Mouse (Mus musculus): ENCODE measurements around the gene Nqo1. TPM values are rescaled to one million over a fixed set of nuclear protein-coding genes. Genes with fewer than 3 reads are reported as not detected.

The Nqo1 gene
- polyA plus RNA-seq (2016; fragmentation: Nextera tagmentation; extraction: Ambion mirVana), result 12.6 and 20.4 TPM in 2 replicates

DNA sequence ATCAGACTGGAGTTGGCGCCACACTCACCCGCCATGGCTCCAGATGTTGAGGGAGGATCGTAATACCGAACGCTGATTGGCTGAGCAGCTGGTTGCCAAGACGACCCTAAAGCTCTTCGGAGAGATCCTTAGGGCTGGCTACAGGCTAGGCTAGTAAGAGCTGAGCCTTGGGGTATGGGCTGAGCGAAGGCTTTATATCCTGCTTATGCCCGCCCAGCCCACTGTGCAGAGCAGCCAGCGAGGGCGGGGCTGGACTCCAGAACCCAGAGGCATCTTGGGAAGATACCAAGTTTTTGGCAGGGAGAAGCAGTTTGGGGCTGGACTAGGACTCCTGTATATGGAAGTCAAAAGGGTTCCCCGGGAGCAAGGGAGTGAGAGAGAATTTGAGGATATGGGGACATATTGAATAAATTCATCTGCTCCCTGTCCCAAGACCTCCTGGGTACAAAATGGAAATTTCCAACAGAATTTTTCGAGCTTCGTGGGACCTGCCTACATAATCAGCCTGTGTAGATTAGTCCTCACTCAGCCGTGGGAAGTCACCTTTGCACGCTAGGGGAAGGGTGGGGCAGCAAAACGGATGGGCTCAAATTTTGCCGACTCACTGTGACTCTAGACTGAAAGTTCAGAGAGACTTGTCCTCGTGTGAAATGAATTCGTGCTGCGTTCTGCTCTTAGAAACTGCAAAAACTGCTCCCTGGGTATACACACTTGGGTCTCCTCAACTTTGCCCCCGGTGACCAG, at the start of gene Nqo1:
Gene Nqo1 (minus strand): TSS at position 169 of the 744 bp plus-strand sequence.
- Histone ChIP-seq H3K4me3 (peak within 1 kb of the TSS; percentile 49), H3K9me3 (replicated peaks) (no peaks in the 10 kb centered on the region), H3K36me3 (peaks cover 13% of the 10 kb centered on the region), H3K4me1 (peaks cover 40% of the 10 kb centered on the region), H3K27ac (peak within 1 kb of the TSS; percentile 88), H3K27me3 (ENCODE audit: low read depth, poor library complexity, severe bottlenecking) (no peaks in the 10 kb centered on the region)
- 17% methylated on average over 22 of the region's 22 CpGs for WGBS
- DNase-seq (ENCODE audit: low spot score), result peak; percentile 87

DNA sequence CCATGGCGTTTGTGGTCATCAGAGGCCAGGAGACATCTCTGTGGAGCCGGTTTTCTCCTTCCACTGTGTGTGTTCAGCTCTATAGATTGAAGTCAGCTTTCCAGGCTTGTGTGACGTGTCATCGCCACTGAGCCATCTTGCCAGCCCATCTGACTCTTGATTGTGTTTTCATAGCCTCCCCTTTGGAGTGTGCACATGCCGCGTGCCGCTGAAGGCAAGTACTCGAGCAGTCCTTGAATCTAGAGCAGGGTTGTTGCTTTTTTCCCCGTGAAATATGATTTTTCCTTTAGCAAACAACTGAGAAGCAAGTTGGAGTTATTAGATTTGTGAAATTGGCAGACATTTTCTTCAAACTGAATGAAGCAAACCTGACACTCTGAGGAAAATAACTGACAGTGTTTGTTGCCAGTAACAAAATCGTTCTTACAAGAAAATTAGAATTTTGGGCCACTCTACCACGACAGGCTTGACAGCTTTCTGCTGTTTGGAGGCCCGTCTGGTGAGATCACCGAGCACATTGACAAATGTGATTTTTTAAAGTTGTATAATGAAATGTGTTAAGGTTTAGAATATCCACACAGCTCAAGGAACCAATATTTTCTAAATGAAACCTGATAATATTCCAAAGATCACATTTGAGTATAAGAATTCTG, 48.5 kb upstream of the Nqo1 start:
- Histone ChIP-seq H3K4me1 (peaks cover 15% of the 10 kb centered on the region), H3K4me3 (no peak overlapping the region), H3K9me3 (replicated peaks) (no peaks in the 10 kb centered on the region), H3K36me3 (peaks cover 29% of the 10 kb centered on the region), H3K27ac (no peak overlapping the region), H3K27me3 (ENCODE audit: low read depth, poor library complexity, severe bottlenecking) (no peaks in the 10 kb centered on the region)
- 94% methylated on average over 13 of the region's 13 CpGs for WGBS
- no peak for DNase-seq (ENCODE audit: low spot score)

DNA sequence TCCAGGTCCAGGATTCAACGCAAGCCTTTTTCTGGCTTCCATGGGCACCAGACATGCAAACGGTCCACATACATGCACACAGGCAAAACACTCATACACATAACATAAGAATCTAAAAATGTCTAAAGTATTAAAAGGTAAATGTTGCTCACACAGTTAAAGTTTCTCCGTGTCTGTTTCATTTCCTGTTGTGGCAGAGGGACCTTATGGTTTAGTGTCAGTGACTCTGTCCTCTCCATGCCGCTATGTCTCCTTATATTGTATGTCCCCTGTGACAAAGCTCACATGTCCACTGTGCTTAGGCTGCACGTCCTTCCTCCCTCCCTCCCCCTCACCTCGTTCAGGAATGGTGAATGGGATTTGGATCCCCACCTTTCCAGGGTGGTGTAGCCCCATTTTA, 46.6 kb upstream of the Nqo1 start:
- peaks cover 15% of the 10 kb centered on the region for H3K4me1 ChIP-seq
- H3K36me3 ChIP-seq, result peaks cover 24% of the 10 kb centered on the region
- H3K9me3 ChIP-seq (replicated peaks), result no peaks in the 10 kb centered on the region
- no peak for DNase-seq (ENCODE audit: low spot score)
- no peaks in the 10 kb centered on the region for H3K27me3 ChIP-seq (ENCODE audit: low read depth, poor library complexity, severe bottlenecking)
- WGBS, result 86% methylated on average over 6 of the region's 6 CpGs
- no peak overlapping the region for H3K4me3 ChIP-seq
- H3K27ac ChIP-seq, result no peak overlapping the region; the same call in 1 of the 2 replicates

DNA sequence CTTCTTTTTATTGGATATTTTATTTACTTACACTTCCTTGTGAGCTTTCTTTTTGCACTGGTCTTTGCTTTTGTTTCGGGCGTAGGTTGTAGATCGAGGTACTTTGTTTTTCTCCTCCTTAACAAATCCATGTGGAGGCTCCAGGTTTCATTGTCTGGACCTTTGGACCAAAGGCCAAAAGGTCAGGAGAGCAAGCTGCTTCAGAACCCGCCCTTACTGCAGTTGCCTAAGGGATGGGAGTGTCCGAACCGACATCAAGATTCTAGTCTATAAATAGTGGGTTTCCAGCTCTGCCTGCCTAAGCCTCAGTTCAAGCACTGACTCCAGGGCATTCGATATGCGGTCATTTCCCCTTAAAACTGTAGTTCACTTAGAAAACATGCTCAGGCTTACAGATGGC, 46.1 kb upstream of the Nqo1 start:
- Histone ChIP-seq H3K27me3 (ENCODE audit: low read depth, poor library complexity, severe bottlenecking) (no peaks in the 10 kb centered on the region), H3K4me1 (peaks cover 15% of the 10 kb centered on the region), H3K27ac (peak overlapping the region; percentile 9; the same call in 1 of the 2 replicates), H3K9me3 (replicated peaks) (no peaks in the 10 kb centered on the region), H3K4me3 (no peak overlapping the region), H3K36me3 (peaks cover 20% of the 10 kb centered on the region)
- WGBS, result 63% methylated on average over 8 of the region's 8 CpGs
- DNase-seq (ENCODE audit: low spot score), result no peak

DNA sequence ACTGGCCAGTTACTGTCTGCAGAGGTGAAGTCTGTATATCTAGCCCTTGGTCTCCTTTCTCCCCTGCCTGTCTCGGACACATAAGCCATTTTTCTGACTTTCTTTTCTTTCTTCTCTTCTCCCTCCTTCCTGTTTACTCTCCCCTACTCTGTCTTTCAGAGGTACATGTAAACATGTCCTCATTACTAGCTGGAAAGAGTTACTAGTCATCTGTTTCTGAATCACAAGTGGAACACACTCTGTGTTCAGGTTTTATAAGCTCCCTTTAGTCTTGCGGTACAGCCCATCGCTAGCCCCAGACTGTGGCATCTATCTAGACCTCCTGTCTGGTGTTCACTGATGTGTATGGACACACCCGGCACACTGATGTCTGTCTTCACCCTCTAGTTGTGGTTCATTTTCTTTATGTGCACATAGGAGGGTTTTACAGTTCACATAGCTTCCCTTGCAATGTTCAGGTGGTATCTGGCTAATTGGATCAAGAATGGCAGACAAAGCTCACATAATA, 45.4 kb upstream of the Nqo1 start:
- WGBS, result 84% methylated on average over 4 of the region's 4 CpGs
- peaks cover 14% of the 10 kb centered on the region for H3K36me3 ChIP-seq
- no peak overlapping the region for H3K4me3 ChIP-seq
- no peaks in the 10 kb centered on the region for H3K9me3 ChIP-seq (replicated peaks)
- no peak for DNase-seq (ENCODE audit: low spot score)
- H3K27me3 ChIP-seq (ENCODE audit: low read depth, poor library complexity, severe bottlenecking), result no peaks in the 10 kb centered on the region
- peaks cover 15% of the 10 kb centered on the region for H3K4me1 ChIP-seq
- H3K27ac ChIP-seq, result 0 out of 2 replicates have a peak overlapping the region, but pooled peaks have one; percentile 9

DNA sequence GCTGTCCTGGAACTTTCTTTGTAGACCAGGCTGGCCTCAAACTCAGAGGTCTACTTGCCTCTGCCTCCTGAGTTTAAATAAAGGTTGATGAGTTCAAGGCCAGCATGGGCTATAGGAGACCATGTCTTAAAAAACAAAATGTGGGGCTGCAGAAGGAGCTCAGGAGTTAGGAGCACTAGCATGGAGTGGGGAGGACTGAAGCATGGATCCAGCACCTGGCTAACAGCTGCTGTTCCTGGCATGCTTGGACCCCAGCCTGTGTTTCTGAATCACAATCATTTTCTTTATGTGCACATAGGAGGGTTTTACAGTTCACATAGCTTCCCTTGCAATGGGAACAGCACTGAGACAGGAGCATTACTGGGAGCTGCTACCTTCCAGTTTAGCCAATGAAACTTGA, 44.7 kb upstream of the Nqo1 start:
- Histone ChIP-seq H3K36me3 (peaks cover 12% of the 10 kb centered on the region), H3K27ac (no peak overlapping the region)
- no peak for DNase-seq (ENCODE audit: low spot score)

DNA sequence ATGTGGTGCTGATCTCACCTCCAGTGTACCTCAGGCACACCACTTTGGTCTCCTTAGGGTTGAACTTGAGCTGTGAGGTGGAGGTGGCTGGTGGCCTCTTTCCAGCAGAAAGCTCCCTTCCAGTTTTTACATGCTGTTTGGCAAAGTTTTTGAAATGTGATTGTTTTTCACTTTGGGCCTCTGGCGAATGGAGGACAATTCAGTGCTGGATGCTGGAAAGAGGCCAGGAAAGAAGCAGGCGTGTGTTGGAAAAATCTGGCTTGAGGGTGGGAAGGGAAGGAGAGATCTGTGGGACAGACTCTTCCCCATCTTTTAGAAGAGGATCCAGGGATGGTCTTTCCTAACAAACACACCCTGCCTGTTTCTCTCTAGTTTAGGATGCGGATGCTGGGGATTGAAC, 41.6 kb upstream of the Nqo1 start:
- Histone ChIP-seq H3K4me1 (peaks cover 15% of the 10 kb centered on the region), H3K27ac (no peak overlapping the region), H3K9me3 (replicated peaks) (no peaks in the 10 kb centered on the region), H3K4me3 (no peak overlapping the region), H3K36me3 (peaks cover 18% of the 10 kb centered on the region), H3K27me3 (ENCODE audit: low read depth, poor library complexity, severe bottlenecking) (no peaks in the 10 kb centered on the region)
- 95% methylated on average over 3 of the region's 3 CpGs for WGBS
- no peak for DNase-seq (ENCODE audit: low spot score)

More for the DNA sequence above, 44.7 kb upstream of the Nqo1 start:
- no peak overlapping the region for H3K4me3 ChIP-seq
- peaks cover 15% of the 10 kb centered on the region for H3K4me1 ChIP-seq
- no peaks in the 10 kb centered on the region for H3K27me3 ChIP-seq (ENCODE audit: low read depth, poor library complexity, severe bottlenecking)
- H3K9me3 ChIP-seq (replicated peaks), result no peaks in the 10 kb centered on the region

DNA sequence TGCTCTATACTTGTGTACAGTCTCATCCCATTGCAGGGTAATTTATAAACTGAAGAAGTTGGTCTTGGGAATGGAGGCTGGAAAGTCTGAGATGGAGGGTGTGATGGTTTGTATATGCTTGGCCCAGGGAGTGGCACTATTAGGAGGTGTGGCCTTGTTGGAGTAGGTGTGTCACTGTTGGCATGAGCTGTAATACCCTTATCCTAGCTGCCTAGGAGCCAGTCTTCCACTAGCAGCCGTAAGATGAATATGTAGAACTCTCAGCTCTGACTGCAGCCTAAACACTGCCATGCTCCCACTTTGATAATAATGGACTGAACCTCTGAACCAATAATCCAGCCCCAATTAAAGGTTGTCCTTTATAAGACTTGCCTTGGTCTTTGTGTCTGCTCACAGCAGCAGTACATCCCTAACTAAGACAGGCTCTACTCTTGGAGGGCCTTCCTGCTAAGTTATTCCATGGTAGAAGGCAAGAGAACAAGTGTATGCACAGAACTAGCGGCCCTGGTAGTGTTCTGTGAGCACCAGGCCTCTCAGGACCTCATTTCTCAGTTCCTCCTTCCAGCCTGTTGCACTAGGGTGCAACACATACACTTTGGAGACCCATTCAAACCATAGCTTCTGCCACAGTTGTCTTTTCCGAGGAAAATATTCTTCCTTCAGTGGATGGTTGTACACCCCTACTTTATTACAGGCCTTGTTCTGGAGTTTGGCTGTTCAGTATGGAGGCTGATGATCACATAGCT, 37.0 kb upstream of the Nqo1 start:
- Histone ChIP-seq H3K36me3 (peaks cover 18% of the 10 kb centered on the region), H3K9me3 (replicated peaks) (no peaks in the 10 kb centered on the region), H3K4me1 (peaks cover 18% of the 10 kb centered on the region), H3K27me3 (ENCODE audit: low read depth, poor library complexity, severe bottlenecking) (no peaks in the 10 kb centered on the region), H3K27ac (no peak overlapping the region), H3K4me3 (no peak overlapping the region)
- 93% methylated on average over 3 of the region's 3 CpGs for WGBS
- DNase-seq (ENCODE audit: low spot score), result no peak

DNA sequence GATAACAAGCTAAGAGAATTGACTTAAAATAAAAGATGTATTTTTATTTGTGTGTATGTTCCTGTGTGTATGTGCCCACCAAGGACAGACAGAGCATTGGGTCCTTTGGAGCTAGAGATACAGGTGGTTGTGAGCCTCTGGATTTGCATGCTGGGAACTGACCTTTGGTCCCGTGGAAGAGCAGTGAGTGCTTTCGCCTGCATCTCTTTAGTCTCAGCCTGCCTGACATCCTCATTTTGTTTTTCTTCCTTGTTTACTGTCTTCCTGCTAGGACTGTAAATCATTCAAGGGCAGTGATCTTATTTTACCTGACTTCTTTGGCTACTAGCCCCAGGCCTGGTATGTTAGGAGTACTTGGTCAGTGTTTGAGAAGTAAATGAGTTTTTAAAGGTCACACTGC, 34.7 kb upstream of the Nqo1 start:
- 56% methylated on average over 2 of the region's 2 CpGs for WGBS
- Histone ChIP-seq H3K27ac (no peak overlapping the region), H3K4me1 (peaks cover 18% of the 10 kb centered on the region), H3K36me3 (peaks cover 13% of the 10 kb centered on the region), H3K4me3 (no peak overlapping the region), H3K9me3 (replicated peaks) (no peaks in the 10 kb centered on the region), H3K27me3 (ENCODE audit: low read depth, poor library complexity, severe bottlenecking) (no peaks in the 10 kb centered on the region)
- DNase-seq (ENCODE audit: low spot score), result no peak

DNA sequence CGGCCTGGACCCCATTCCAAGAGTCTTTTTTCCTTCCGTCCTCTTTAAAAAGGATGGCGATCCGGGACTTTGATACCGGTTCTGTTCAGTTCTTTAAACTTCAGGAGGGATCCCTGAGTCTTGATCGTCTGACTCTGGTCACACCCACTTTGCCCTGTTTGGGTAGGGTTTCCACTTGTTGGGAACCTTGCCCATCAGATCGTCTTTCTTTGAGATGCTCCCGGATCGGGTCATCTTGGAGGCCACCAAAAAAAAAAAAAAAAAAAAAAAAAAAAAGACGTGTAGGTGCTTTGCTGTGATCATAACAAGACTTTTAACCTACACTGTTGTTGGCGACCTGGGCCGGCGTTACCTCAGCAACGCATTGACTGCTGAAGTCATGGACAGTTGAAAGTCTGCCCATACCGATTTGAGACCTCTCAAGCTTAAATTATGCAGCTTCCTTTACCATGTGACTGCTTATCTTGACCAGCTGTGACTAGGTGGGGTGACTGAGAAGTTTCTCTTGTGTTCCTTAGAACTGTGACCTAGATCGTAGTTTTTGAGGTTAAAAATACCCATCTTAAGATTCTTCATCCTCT, 33.9 kb upstream of the Nqo1 start:
- H3K27me3 ChIP-seq (ENCODE audit: low read depth, poor library complexity, severe bottlenecking), result no peaks in the 10 kb centered on the region

DNA sequence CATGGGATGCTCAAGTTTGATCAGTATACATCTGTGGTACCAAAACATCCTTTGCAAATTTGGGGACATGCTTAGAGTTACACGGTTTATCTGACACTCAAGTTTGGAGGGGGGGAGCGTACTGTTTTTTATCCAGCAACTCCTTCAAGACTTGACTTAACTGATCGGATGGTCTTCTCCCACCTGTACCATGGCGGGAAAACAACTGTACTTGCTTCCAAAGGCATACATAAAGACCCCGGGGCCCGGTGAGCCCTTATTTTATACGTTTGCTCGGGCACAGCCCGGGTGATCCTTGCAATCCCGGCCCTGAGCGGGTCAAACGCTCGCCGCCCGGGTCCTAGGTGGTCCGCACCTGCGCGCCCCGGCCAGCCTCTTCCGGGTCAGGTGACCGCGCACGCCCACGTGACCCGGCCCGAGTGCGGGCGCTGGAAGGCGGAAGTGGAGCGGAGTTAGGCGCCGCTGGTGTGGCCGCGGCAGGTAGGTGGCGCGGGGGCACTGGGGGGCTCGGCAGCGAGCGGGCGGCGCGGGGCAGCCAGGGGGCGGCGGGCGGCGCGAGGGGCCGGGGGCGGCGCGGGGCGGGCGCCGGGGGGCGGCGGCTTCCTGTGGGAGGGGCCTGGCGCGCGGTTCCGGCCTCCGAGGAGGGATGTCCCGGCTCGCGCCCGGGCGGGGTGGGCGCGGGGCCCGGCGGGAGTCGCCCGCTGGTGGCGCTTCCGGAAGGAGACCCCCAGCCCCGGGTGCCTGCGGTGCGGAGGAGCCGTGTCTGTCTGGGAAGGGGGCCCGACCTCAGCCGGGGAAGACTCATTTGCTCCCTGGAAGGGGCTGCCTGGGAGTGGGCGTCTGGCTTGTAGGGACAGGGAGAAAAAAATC, 33.2 kb upstream of the Nqo1 start, which contains the start of gene Wwp2:
Gene Wwp2 (plus strand): TSS at position 404 of the 870 bp plus-strand sequence.
- Histone ChIP-seq H3K27ac (peak within 1 kb of the TSS; percentile 95), H3K36me3 (no peaks in the 10 kb centered on the region), H3K27me3 (ENCODE audit: low read depth, poor library complexity, severe bottlenecking) (no peaks in the 10 kb centered on the region), H3K4me3 (peak within 1 kb of the TSS; percentile 88), H3K4me1 (peaks cover 18% of the 10 kb centered on the region), H3K9me3 (replicated peaks) (no peaks in the 10 kb centered on the region)
- WGBS, result under 1% methylated on average over 60 of the region's 81 CpGs
- peak; percentile 94 for DNase-seq (ENCODE audit: low spot score)

More for the DNA sequence above, 33.9 kb upstream of the Nqo1 start:
- Histone ChIP-seq H3K27ac (peak overlapping the region; percentile 95), H3K4me3 (peak overlapping the region; percentile 88), H3K36me3 (peaks cover 6% of the 10 kb centered on the region), H3K4me1 (peaks cover 18% of the 10 kb centered on the region), H3K9me3 (replicated peaks) (no peaks in the 10 kb centered on the region)
- no peak for DNase-seq (ENCODE audit: low spot score)
- WGBS, result 13% methylated on average over 16 of the region's 16 CpGs
